Mouse (Mus musculus): ENCODE measurements around the gene Ciart.

DNA sequence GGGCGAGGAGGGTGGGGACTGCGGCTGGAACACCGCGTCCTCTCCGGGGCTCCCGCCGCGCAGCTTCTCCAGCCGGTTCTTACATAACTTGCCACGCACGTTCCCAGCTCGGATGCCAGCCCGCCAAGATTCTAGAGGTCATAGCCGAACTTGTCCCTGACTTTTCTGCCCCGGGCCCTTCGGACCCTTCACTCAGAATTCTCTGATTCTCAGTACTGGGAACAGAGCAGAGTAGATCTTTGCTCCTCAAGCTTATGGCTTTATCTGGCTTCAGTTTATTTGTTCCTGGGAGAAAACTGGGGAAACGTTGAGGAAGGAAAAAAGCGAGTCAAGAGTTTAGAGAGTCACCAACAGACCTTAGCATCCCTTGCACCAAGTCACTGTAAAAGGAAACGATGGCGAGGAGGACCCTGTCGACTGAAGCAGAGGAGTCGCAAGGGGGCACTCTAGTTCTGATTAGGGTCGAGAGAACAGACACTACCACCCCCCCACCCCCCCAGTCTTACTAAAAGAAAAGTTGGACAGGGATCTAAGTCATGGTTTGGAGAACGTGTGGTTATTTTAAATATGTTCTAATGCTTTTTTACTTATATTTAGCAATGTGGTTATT is 870 bp upstream of the Ciart start:
- TF ChIP-seq CTCF (IDR thresholded peaks at IDR 0.05; ENCODE audit: low read depth, low read length): peak; percentile 45
- TF ChIP-seq POLR2A (IDR thresholded peaks at IDR 0.05; ENCODE audit: borderline replicate concordance, low read depth, low read length): no peak
